Mouse (Mus musculus) liver, adult 2 months (tissue): Measurements from ENCODE around the gene Dclk1.

Source experiments
- CTCF ChIP-seq: fragments of 200-500 bp; IDR thresholded peaks from 2 replicates; pipeline ENCODE4 v1.5.1; 2011; ENCODE audit warnings: low read depth, low read length, control low read depth
- POLR2A ChIP-seq: fragments of 200-500 bp; IDR thresholded peaks from 2 replicates; pipeline ENCODE4 v1.6.1; 2011; ENCODE audit warnings: low read length, control low read depth; ENCODE audit not compliant: insufficient read depth; ENCODE audit errors: extremely low read depth

GRCm38 (mm10) chr3:55207665-55208064 is 34.5 kb upstream of the Dclk1 start:
- TF ChIP-seq POLR2A, result no peak
- no peak for TF ChIP-seq CTCF
